Mouse (Mus musculus) intestine, embryonic 14.5 days (tissue): ENCODE measurements around the gene Prodh2. TPM values are rescaled to one million over a fixed set of nuclear protein-coding genes. Genes with fewer than 3 reads are reported as not detected.

Source experiments
- ATAC-seq: fragments of 200-750 bp; cut with Nextera tagmentation; replicated peaks from 2 replicates; pipeline ENCODE4 v1.8.0; 2017; ENCODE audit warnings: low read depth, moderate number of reproducible peaks, moderate TSS enrichment, moderate library complexity; ENCODE audit not compliant: low FRiP score, low TSS enrichment
- DNase-seq: peaks from one replicate; pipeline ENCODE4 v3.0.0-alpha.2; 2018; ENCODE audit warnings: low spot score
- H3K27ac ChIP-seq: fragments of 300-500 bp; sonication (generic); 2 replicates; pipeline ENCODE4 v1.5.1; 2014; ENCODE audit warnings: low read depth, mild to moderate bottlenecking, control low read depth
- H3K27me3 ChIP-seq: fragments of 300-500 bp; sonication (generic); replicated peaks from 2 replicates; pipeline ENCODE4 v1.6.1; 2014; ENCODE audit warnings: low read length, control low read depth; ENCODE audit not compliant: control insufficient read depth, insufficient read depth
- H3K36me3 ChIP-seq: fragments of 300-500 bp; sonication (generic); 2 replicates; pipeline ENCODE4 v1.6.1; 2014; ENCODE audit warnings: low read length, control low read depth; ENCODE audit not compliant: control insufficient read depth, insufficient read depth
- H3K4me1 ChIP-seq: fragments of 300-500 bp; sonication (generic); replicated peaks from 2 replicates; pipeline ENCODE4 v1.6.1; 2014; ENCODE audit warnings: low read length, control low read depth, mixed read lengths; ENCODE audit not compliant: control insufficient read depth, insufficient read depth
- H3K4me2 ChIP-seq: fragments of 300-500 bp; sonication (generic); 2 replicates; pipeline ENCODE4 v1.6.1; 2014; ENCODE audit warnings: low read length
- H3K4me3 ChIP-seq: fragments of 300-500 bp; sonication (generic); 2 replicates; pipeline ENCODE4 v1.5.1; 2014; ENCODE audit warnings: low read depth, low read length, control low read depth, mixed read lengths
- H3K9ac ChIP-seq: fragments of 300-500 bp; sonication (generic); 2 replicates; pipeline ENCODE4 v1.6.1; 2014; ENCODE audit warnings: mild to moderate bottlenecking, low read length
- H3K9me3 ChIP-seq: fragments of 300-500 bp; sonication (generic); 2 replicates; pipeline ENCODE4 v1.6.1; 2016; ENCODE audit warnings: low read length, control low read depth; ENCODE audit not compliant: control insufficient read depth
- WGBS: fragments of 180-500 bp; shearing (Covaris S2); extraction: QIAGEN DNeasy Blood & Tissue Kit; methylation state at CpG from one replicate; pipeline ENCODE4 v1.1.7; 2014; 5-methylcytosine and 5-hydroxymethylcytosine counted together
- polyA plus RNA-seq: library from polyadenylated mRNA; unstranded; fragments of >200 nt; fragmentation: Nextera tagmentation; extraction: Ambion mirVana; gene quantifications from 2 replicates; pipeline ENCODE4 v1.2.1, GENCODE M21; 2014

Gene Prodh2
- polyA plus RNA-seq, 1 experiment from 2014 or later, result 1.3 TPM

DNA sequence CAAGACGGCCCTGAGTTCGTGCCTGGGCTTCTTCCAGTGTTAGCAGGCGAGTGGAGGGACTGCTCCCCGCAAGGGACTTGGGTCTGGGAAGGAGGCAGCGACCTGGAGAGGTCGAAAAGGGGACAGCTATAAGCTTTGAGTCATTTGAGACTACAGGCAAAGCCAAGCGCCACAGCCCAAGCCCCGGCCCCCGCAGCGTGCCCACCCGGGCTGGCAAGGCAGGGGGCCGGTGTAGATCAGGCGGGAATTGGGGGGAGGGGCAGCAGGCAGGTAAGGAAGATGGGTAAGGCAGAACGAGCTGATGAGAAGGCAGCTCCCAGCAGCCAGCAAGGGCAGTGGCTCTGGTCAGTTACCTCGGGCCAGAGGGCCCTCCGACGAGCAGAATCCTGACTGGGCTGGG, 33.0 kb downstream of the Prodh2 start:
- Histone ChIP-seq H3K9me3 (no peaks in the 10 kb centered on the region), H3K36me3 (peaks cover 61% of the 10 kb centered on the region), H3K4me2 (peak overlapping the region; percentile 35), H3K27me3 (no peaks in the 10 kb centered on the region), H3K27ac (peak overlapping the region; percentile 24; the same call in 1 of the 2 replicates), H3K4me1 (peaks cover 13% of the 10 kb centered on the region), H3K9ac (peak overlapping the region; percentile 4; the same call in 1 of the 2 replicates), H3K4me3 (no peak overlapping the region)
- 33% methylated on average over 17 of the region's 17 CpGs for whole genome bisulfite sequencing
- DNase-seq (no peak), ATAC-seq (no peak)

DNA sequence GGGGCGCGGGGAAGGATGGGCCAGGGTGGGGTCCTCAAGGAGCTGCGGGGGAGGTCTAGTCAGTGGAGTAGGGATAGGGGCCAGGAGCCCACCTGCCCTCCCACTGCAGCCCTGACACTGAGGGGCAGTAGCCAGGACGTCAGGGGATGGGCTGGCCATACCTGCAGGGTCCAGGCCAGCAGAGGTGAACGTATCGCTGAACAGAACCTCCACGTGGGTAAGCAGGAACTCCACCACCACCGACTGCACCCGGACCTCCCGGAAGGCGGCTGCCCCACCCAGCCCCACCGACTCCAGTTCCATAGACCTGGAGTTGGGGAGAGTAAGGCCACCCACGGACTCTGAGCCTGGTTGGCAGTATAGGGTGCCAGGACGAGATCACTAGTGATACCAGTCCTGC, 33.6 kb downstream of the Prodh2 start:
- H3K36me3 ChIP-seq, result peaks cover 67% of the 10 kb centered on the region
- ATAC-seq (no peak), DNase-seq (no peak)
- H3K4me1 ChIP-seq, result peaks cover 16% of the 10 kb centered on the region
- no peak overlapping the region for H3K4me3 ChIP-seq
- peak overlapping the region; percentile 4; the same call in 1 of the 2 replicates for H3K9ac ChIP-seq
- WGBS, result 80% methylated on average over 14 of the region's 14 CpGs
- no peak overlapping the region for H3K27ac ChIP-seq
- no peaks in the 10 kb centered on the region for H3K9me3 ChIP-seq
- H3K27me3 ChIP-seq, result no peaks in the 10 kb centered on the region
- H3K4me2 ChIP-seq, result peak overlapping the region; percentile 35; the same call in 1 of the 2 replicates

DNA sequence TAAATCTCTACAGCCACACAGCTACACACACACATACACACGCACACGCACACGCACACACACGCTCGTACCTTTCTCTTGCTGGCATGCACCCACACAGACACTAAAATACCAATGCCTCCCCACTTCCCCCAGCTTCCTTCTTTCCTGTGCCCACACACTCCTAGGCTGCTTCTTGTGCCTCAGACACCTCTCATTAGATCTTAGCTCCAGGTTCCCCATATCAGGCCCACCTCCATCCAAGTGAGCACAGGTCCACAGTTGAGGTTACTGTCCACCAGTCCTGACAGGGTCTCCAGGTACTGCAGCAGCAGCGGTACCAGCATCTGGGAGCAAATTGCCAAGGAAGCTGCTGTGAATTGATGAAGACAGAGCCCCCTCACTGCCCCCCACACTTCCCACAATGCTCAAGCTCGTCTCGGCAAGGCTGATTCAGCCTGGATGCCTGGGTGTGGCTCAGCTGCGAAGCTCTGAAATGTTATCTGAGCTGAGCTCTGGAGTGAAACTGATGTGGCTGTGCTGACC, 37.9 kb downstream of the Prodh2 start:
- no peak overlapping the region for H3K4me2 ChIP-seq
- H3K9me3 ChIP-seq, result no peaks in the 10 kb centered on the region
- ATAC-seq (no peak), DNase-seq (no peak)
- H3K4me1 ChIP-seq, result peaks cover 27% of the 10 kb centered on the region
- H3K4me3 ChIP-seq, result no peak overlapping the region
- H3K27me3 ChIP-seq, result no peaks in the 10 kb centered on the region
- 77% methylated on average over 9 of the region's 9 CpGs for WGBS
- H3K9ac ChIP-seq, result no peak overlapping the region
- H3K27ac ChIP-seq, result no peak overlapping the region
- H3K36me3 ChIP-seq, result peaks cover 46% of the 10 kb centered on the region

DNA sequence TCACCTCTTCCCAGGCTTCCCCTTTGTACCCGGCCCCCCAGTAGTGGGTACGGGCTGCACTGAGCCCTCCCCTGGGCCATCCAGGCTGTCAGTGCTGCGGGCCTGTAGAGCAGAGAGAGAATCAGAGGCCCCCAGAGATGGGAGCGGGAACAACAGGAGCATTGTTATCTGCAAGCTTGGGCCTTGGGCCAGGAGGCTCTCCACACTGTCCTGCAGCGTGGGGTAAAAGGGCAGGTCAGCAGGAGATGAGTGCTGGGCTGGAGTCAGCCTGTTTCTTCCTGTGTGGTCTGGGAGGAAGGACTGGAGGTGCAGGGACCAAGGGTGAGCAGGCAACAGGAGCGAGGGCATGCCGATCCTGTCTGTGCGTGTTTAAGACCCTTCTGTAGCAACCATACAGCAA, 39.5 kb downstream of the Prodh2 start:
- no peak for ATAC-seq
- no peak overlapping the region for H3K9ac ChIP-seq
- no peak overlapping the region for H3K27ac ChIP-seq
- DNase-seq, result no peak
- no peaks in the 10 kb centered on the region for H3K27me3 ChIP-seq
- H3K36me3 ChIP-seq, result peaks cover 45% of the 10 kb centered on the region
- peak overlapping the region; percentile 0; the same call in 1 of the 2 replicates for H3K4me2 ChIP-seq
- H3K9me3 ChIP-seq, result no peaks in the 10 kb centered on the region
- peaks cover 22% of the 10 kb centered on the region for H3K4me1 ChIP-seq
- 34% methylated on average over 8 of the region's 8 CpGs for WGBS
- H3K4me3 ChIP-seq, result no peak overlapping the region

- WGBS, result 8% methylated on average over 26 of the region's 26 CpGs
- peaks cover 38% of the 10 kb centered on the region for H3K36me3 ChIP-seq
- ATAC-seq, result peak; percentile 24; the same call in 1 of the 2 replicates
Observed at GRCm38 (mm10) chr7:30533941-30534632, 40.7 kb downstream of the Prodh2 start.

DNA sequence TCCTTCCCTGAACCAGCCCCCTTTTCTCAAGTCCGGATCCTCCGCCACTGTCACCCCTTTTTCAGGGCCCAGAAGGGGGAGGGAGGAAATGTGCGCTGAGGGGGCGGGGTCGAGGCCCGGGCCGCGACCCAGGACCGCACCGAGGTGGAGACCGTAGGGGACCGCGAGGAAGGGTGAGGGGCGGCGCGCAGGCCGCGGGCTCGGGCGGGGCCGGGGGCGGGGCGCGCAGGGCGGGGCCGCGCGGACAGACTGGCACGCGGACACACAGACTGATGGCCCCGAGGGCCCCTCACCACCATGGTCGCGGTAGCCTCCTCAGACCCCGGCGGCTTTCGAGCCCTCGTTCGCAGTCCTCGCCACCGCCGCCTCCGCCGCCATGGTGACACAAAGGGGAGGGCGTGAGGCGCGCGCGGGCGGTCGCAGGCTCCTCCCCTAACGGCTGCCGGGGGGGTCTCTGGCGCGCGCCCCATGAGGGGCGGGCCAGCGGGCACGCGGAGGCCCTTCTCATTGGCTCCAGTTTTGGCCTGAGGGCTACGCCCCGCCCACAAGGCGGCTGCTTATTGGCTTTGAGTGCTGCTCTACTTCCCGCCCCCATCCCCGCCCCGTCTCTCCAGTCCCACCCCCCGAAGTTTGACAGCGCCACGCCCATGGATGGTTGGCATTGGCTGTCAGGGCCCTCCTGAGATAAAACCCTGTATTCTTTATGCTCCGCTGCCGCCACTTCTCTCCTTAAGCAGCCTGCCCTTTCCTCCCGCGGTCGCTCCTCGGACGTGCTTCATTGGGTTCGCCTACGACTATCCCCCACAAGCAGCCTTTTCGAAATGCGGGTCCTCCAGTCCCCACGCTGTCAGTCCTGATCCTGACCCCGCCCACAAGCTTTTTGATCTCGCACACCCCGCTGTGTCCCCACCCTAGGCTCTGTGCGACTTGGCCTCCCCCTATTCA, 41.5 kb downstream of the Prodh2 start, which contains the start of gene Arhgap33:
TSS of gene Arhgap33 (minus strand) at position 428 of the 945 bp plus-strand sequence.
- H3K9ac ChIP-seq, result peak within 1 kb of the TSS; percentile 69
- peak within 1 kb of the TSS; percentile 90 for H3K4me2 ChIP-seq
- no peaks in the 10 kb centered on the region for H3K9me3 ChIP-seq
- DNase-seq (peak; percentile 96), ATAC-seq (peak; percentile 94)
- under 1% methylated on average over 62 of the region's 84 CpGs for WGBS
- no peak within 1 kb of the TSS; the same call in 1 of the 2 replicates for H3K27ac ChIP-seq
- H3K4me3 ChIP-seq, result peak within 1 kb of the TSS; percentile 72
- H3K27me3 ChIP-seq, result no peaks in the 10 kb centered on the region
- peaks cover 38% of the 10 kb centered on the region for H3K36me3 ChIP-seq
- H3K4me1 ChIP-seq, result peaks cover 22% of the 10 kb centered on the region

More at GRCm38 (mm10) chr7:30533941-30534632, 40.7 kb downstream of the Prodh2 start:
- H3K4me2 ChIP-seq, result peak overlapping the region; percentile 90
- peaks cover 22% of the 10 kb centered on the region for H3K4me1 ChIP-seq
- H3K9ac ChIP-seq, result peak overlapping the region; percentile 69
- no peak overlapping the region; the same call in 1 of the 2 replicates for H3K27ac ChIP-seq
- no peaks in the 10 kb centered on the region for H3K27me3 ChIP-seq
- no peaks in the 10 kb centered on the region for H3K9me3 ChIP-seq
- H3K4me3 ChIP-seq, result peak overlapping the region; percentile 72
- no peak for DNase-seq

DNA sequence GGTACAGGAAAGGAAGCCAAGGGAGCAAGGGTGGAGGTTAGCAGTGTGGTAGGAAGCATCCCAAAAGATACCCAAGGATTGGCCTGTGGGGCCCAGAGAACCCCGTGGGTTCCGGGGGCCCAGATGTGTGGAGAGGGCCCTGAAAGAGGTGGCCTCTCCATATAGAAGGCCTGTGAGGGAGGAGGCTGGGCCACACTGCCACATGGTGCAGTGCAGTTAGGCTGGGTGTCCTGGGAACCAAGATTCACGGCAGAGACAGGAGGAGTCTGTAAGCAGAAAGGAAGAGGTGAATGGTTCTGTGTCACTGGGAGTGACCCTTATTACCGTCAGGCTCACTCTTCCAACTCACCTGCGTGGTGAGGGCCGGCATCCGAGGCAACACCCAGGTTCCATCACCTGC, 47.1 kb downstream of the Prodh2 start:
- Histone ChIP-seq H3K27me3 (no peaks in the 10 kb centered on the region), H3K4me2 (no peak overlapping the region), H3K4me1 (0 out of 2 replicates have a peak, but pooled peaks cover under 1% of the 10 kb centered on the region), H3K9ac (no peak overlapping the region), H3K36me3 (peaks cover 49% of the 10 kb centered on the region), H3K9me3 (no peaks in the 10 kb centered on the region), H3K4me3 (no peak overlapping the region), H3K27ac (no peak overlapping the region)
- no peak for ATAC-seq
- no peak for DNase-seq
- WGBS, result 92% methylated on average over 7 of the region's 7 CpGs

DNA sequence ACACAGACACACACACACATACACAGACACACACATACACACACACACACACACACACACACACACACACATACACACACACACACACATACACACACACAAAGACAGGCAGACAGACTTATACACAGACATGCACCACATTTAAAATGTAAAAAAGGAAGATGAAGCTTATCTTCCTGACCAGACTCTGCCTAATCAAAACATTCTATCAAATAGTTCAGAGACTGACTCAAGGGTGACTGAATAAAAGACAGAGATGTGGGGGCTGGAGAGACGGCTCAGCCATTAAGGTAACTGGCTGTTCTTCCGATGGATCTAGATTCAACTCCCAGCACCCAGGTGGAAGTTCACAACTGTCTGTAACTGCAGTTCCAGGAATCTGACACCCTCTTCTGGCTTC, 50.9 kb downstream of the Prodh2 start:
- Histone ChIP-seq H3K4me3 (no peak overlapping the region), H3K4me1 (no peaks in the 10 kb centered on the region), H3K9ac (no peak overlapping the region), H3K27ac (no peak overlapping the region), H3K27me3 (no peaks in the 10 kb centered on the region), H3K9me3 (no peaks in the 10 kb centered on the region), H3K4me2 (no peak overlapping the region), H3K36me3 (peaks cover 65% of the 10 kb centered on the region)
- DNase-seq (no peak), ATAC-seq (no peak)
- WGBS, result 94% methylated on average over 2 of the region's 2 CpGs
